Mouse (Mus musculus): ENCODE data around the gene Fam168a. TPM values are rescaled to one million over a fixed set of nuclear protein-coding genes. Genes with fewer than 3 reads are reported as not detected.
A peak's percentile ranks its signal among the peaks of the same experiment; 100 is the strongest.

Gene Fam168a
- polyA plus RNA-seq, 1 experiment from 2014 or later = 6.3 TPM

GRCm38 (mm10) chr7:100785426-100785825, 79.0 kb downstream of the Fam168a start:
- Histone ChIP-seq H3K36me3 (ENCODE audit: control insufficient read depth, insufficient read depth) (no peaks in the 10 kb centered on the region), H3K27me3 (ENCODE audit: control insufficient read depth, insufficient read depth, low read depth, low read length) (no peaks in the 10 kb centered on the region), H3K4me3 (ENCODE audit: low read depth, low read length) (no peak overlapping the region), H3K9me3 (replicated peaks; ENCODE audit: control insufficient read depth, low read length) (no peaks in the 10 kb centered on the region), H3K4me2 (ENCODE audit: low read depth, low read length) (no peak overlapping the region), H3K9ac (ENCODE audit: low read depth, low read length) (no peak overlapping the region), H3K4me1 (ENCODE audit: control insufficient read depth, low read depth, low read length) (peaks cover 35% of the 10 kb centered on the region), H3K27ac (ENCODE audit: low read length) (peak overlapping the region; percentile 31; the same call in 1 of the 2 replicates)
- ATAC-seq (ENCODE audit: low read depth) = no peak
- WGBS (ENCODE audit: insufficient replicate concordance) = 72% methylated on average over 4 of the region's 4 CpGs

GRCm38 (mm10) chr7:100786078-100786477, 79.6 kb downstream of the Fam168a start:
- H3K4me3 ChIP-seq (ENCODE audit: low read depth, low read length) = no peak overlapping the region
- peaks cover 31% of the 10 kb centered on the region for H3K4me1 ChIP-seq (ENCODE audit: control insufficient read depth, low read depth, low read length)
- no peaks in the 10 kb centered on the region for H3K36me3 ChIP-seq (ENCODE audit: control insufficient read depth, insufficient read depth)
- no peaks in the 10 kb centered on the region for H3K27me3 ChIP-seq (ENCODE audit: control insufficient read depth, insufficient read depth, low read depth, low read length)
- 25% methylated on average over 1 of the region's 1 CpGs for WGBS (ENCODE audit: insufficient replicate concordance)
- peak; percentile 94 for ATAC-seq (ENCODE audit: low read depth)
- H3K4me2 ChIP-seq (ENCODE audit: low read depth, low read length) = peak overlapping the region; percentile 32; the same call in 1 of the 2 replicates
- H3K9me3 ChIP-seq (replicated peaks; ENCODE audit: control insufficient read depth, low read length) = no peaks in the 10 kb centered on the region
- H3K9ac ChIP-seq (ENCODE audit: low read depth, low read length) = peak overlapping the region; percentile 10; the same call in 1 of the 2 replicates
- H3K27ac ChIP-seq (ENCODE audit: low read length) = peak overlapping the region; percentile 58

DNA sequence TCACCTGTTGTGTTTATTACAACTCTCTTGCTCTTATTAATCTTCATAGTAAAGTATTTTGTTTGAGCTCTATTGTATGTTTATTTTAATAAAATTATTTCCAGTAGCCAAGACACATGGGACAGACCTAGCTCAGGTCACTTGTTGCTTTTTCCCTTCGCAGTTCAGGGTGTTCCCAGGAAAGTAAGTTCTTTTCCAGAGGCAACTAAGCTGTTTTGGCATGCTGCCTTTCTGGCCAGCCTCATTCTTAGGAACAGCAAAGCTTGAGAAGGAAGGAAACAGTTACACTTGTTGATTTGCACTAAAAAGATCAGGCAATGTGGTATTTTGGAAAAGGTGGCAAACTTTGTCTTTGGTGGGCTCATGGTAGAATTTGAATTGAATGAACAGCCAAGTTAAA, 81.9 kb downstream of the Fam168a start:
- no peak for ATAC-seq (ENCODE audit: low read depth)
- 92% methylated on average over 1 of the region's 1 CpGs for WGBS (ENCODE audit: insufficient replicate concordance)
- Histone ChIP-seq H3K4me2 (ENCODE audit: low read depth, low read length) (no peak overlapping the region), H3K9ac (ENCODE audit: low read depth, low read length) (no peak overlapping the region), H3K27ac (ENCODE audit: low read length) (no peak overlapping the region), H3K27me3 (ENCODE audit: control insufficient read depth, insufficient read depth, low read depth, low read length) (no peaks in the 10 kb centered on the region), H3K9me3 (replicated peaks; ENCODE audit: control insufficient read depth, low read length) (no peaks in the 10 kb centered on the region), H3K4me3 (ENCODE audit: low read depth, low read length) (no peak overlapping the region), H3K36me3 (ENCODE audit: control insufficient read depth, insufficient read depth) (no peaks in the 10 kb centered on the region), H3K4me1 (ENCODE audit: control insufficient read depth, low read depth, low read length) (peaks cover 28% of the 10 kb centered on the region)

DNA sequence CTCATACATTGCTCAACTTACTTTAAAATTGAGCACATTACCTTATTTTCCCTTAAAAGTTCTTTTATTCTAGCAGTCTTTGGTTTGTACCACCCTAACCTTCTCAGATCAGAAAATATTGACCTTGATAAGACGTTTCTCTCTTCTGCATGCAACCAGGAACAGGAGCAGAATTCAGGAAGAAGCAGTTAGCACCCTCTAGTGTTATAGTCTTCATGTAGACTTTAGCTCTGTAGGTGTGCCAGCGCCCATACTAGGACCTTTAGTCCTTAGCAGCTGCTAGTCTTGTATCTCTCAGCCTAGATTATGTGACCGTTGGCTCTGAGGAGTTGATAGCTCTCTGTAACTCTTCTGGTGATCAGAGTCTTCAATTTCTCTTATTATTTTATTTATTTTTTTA, 92.4 kb downstream of the Fam168a start:
- H3K4me3 ChIP-seq (ENCODE audit: low read depth, low read length) = no peak overlapping the region
- WGBS (ENCODE audit: insufficient replicate concordance) = 28% methylated on average over 3 of the region's 3 CpGs
- no peak overlapping the region for H3K9ac ChIP-seq (ENCODE audit: low read depth, low read length)
- H3K36me3 ChIP-seq (ENCODE audit: control insufficient read depth, insufficient read depth) = no peaks in the 10 kb centered on the region
- ATAC-seq (ENCODE audit: low read depth) = peak; percentile 63; the same call in 1 of the 2 replicates
- no peaks in the 10 kb centered on the region for H3K9me3 ChIP-seq (replicated peaks; ENCODE audit: control insufficient read depth, low read length)
- H3K27ac ChIP-seq (ENCODE audit: low read length) = no peak overlapping the region
- H3K4me2 ChIP-seq (ENCODE audit: low read depth, low read length) = no peak overlapping the region
- H3K4me1 ChIP-seq (ENCODE audit: control insufficient read depth, low read depth, low read length) = no peaks in the 10 kb centered on the region; the same call in 1 of the 2 replicates
- H3K27me3 ChIP-seq (ENCODE audit: control insufficient read depth, insufficient read depth, low read depth, low read length) = no peaks in the 10 kb centered on the region

DNA sequence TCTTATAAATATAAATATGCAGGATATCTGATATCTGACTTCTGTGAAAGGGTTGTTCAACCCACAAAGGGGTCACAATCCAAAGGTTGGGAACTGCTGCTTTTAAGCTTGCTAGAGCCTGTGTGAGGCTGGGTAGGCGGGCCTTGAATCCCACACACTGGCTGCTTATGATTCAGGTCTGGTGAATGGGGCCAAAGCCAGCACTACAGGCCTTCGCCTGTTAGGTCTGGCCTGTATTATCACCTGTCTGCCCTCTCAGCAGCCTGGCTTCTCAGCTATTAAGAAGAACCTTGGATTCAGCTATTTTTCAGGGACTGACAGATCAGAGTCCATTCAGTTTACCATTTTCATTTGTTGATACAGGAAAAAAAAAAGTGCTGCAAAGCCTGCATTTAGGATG, 99.0 kb downstream of the Fam168a start:
- no peaks in the 10 kb centered on the region for H3K27me3 ChIP-seq (ENCODE audit: control insufficient read depth, insufficient read depth, low read depth, low read length)
- no peak overlapping the region for H3K4me2 ChIP-seq (ENCODE audit: low read depth, low read length)
- WGBS (ENCODE audit: insufficient replicate concordance) = 69% methylated on average over 2 of the region's 2 CpGs
- no peak overlapping the region for H3K27ac ChIP-seq (ENCODE audit: low read length)
- H3K9ac ChIP-seq (ENCODE audit: low read depth, low read length) = no peak overlapping the region
- no peaks in the 10 kb centered on the region for H3K36me3 ChIP-seq (ENCODE audit: control insufficient read depth, insufficient read depth)
- no peaks in the 10 kb centered on the region for H3K4me1 ChIP-seq (ENCODE audit: control insufficient read depth, low read depth, low read length)
- H3K9me3 ChIP-seq (replicated peaks; ENCODE audit: control insufficient read depth, low read length) = no peaks in the 10 kb centered on the region
- no peak for ATAC-seq (ENCODE audit: low read depth)
- no peak overlapping the region for H3K4me3 ChIP-seq (ENCODE audit: low read depth, low read length)

DNA sequence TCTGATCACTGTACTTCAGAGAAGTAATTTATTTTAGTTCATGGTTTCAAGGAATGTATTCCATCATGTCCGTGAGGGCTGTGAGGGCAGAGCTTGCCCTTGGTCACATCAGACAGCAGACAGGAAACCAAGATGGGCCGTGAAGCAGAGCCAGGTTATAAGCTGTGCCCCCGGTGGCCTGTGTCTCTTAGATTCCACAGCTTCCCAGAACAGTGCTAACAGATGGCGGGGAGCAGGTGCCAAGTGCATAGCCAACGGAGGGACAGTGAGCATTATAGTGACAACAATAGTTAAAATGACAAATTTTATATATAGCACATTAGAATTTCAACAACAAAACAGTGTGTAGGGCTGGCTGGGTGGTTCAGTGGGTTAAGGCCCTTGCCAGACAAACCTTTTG, 105.5 kb downstream of the Fam168a start:
- WGBS (ENCODE audit: insufficient replicate concordance) = 64% methylated on average over 5 of the region's 5 CpGs
- no peaks in the 10 kb centered on the region for H3K36me3 ChIP-seq (ENCODE audit: control insufficient read depth, insufficient read depth)
- no peak for ATAC-seq (ENCODE audit: low read depth)

GRCm38 (mm10) chr7:100812641-100813040, 106.2 kb downstream of the Fam168a start:
- ATAC-seq (ENCODE audit: low read depth) = no peak
- no peaks in the 10 kb centered on the region for H3K36me3 ChIP-seq (ENCODE audit: control insufficient read depth, insufficient read depth)
- no peak overlapping the region for H3K4me3 ChIP-seq (ENCODE audit: low read depth, low read length)
- no peaks in the 10 kb centered on the region for H3K27me3 ChIP-seq (ENCODE audit: control insufficient read depth, insufficient read depth, low read depth, low read length)
- no peaks in the 10 kb centered on the region for H3K9me3 ChIP-seq (replicated peaks; ENCODE audit: control insufficient read depth, low read length)
- no peak overlapping the region for H3K4me2 ChIP-seq (ENCODE audit: low read depth, low read length)
- H3K4me1 ChIP-seq (ENCODE audit: control insufficient read depth, low read depth, low read length) = no peaks in the 10 kb centered on the region
- H3K9ac ChIP-seq (ENCODE audit: low read depth, low read length) = no peak overlapping the region
- 72% methylated on average over 5 of the region's 5 CpGs for WGBS (ENCODE audit: insufficient replicate concordance)
- H3K27ac ChIP-seq (ENCODE audit: low read length) = no peak overlapping the region

More for the DNA sequence above, 105.5 kb downstream of the Fam168a start:
- Histone ChIP-seq H3K27me3 (ENCODE audit: control insufficient read depth, insufficient read depth, low read depth, low read length) (no peaks in the 10 kb centered on the region), H3K4me3 (ENCODE audit: low read depth, low read length) (no peak overlapping the region), H3K4me1 (ENCODE audit: control insufficient read depth, low read depth, low read length) (no peaks in the 10 kb centered on the region), H3K27ac (ENCODE audit: low read length) (no peak overlapping the region), H3K4me2 (ENCODE audit: low read depth, low read length) (no peak overlapping the region), H3K9me3 (replicated peaks; ENCODE audit: control insufficient read depth, low read length) (no peaks in the 10 kb centered on the region), H3K9ac (ENCODE audit: low read depth, low read length) (no peak overlapping the region)

DNA sequence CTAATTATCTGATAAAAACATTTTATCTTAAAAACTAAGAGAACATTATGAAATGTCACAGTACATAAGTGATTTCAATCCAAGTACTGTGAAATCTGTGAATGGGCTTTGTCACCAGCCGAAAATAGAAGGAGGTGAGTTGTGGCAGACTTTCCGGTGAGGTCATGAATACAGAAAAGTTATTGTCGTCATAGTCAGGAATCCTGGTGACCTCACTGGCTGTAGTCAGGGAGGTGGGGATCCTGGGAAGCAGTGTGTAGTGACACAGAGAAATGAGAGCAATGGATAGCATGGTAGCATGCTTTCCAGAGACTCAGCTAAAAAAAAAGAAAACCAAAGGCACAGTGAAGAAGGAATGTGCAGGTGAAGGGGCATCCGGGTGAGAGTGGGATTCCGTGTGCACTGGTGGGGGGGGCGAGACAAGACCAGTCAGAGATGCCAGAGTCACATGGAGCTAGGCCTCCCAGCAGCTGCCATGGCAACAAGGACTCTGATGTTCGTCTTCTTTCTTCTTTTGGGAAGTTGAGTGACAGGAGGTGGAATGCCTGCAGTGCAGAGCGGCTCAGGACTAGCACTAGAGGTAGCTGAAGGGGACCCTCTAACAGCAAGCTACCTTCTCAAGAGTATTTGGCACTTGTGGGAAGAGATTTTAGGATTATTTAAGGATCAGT, 109.6 kb downstream of the Fam168a start:
- H3K9me3 ChIP-seq (replicated peaks; ENCODE audit: control insufficient read depth, low read length) = no peaks in the 10 kb centered on the region
- ATAC-seq (ENCODE audit: low read depth) = no peak
- no peak overlapping the region for H3K4me2 ChIP-seq (ENCODE audit: low read depth, low read length)
- H3K9ac ChIP-seq (ENCODE audit: low read depth, low read length) = no peak overlapping the region
- H3K27ac ChIP-seq (ENCODE audit: low read length) = no peak overlapping the region
- WGBS (ENCODE audit: insufficient replicate concordance) = 63% methylated on average over 8 of the region's 8 CpGs
- no peak overlapping the region for H3K4me3 ChIP-seq (ENCODE audit: low read depth, low read length)
- H3K4me1 ChIP-seq (ENCODE audit: control insufficient read depth, low read depth, low read length) = no peaks in the 10 kb centered on the region
- H3K36me3 ChIP-seq (ENCODE audit: control insufficient read depth, insufficient read depth) = no peaks in the 10 kb centered on the region
- H3K27me3 ChIP-seq (ENCODE audit: control insufficient read depth, insufficient read depth, low read depth, low read length) = no peaks in the 10 kb centered on the region

GRCm38 (mm10) chr7:100816759-100817441, 110.5 kb downstream of the Fam168a start:
- no peaks in the 10 kb centered on the region for H3K27me3 ChIP-seq (ENCODE audit: control insufficient read depth, insufficient read depth, low read depth, low read length)
- H3K4me1 ChIP-seq (ENCODE audit: control insufficient read depth, low read depth, low read length) = no peaks in the 10 kb centered on the region
- H3K4me2 ChIP-seq (ENCODE audit: low read depth, low read length) = no peak overlapping the region
- ATAC-seq (ENCODE audit: low read depth) = no peak
- 60% methylated on average over 6 of the region's 6 CpGs for WGBS (ENCODE audit: insufficient replicate concordance)
- no peaks in the 10 kb centered on the region for H3K9me3 ChIP-seq (replicated peaks; ENCODE audit: control insufficient read depth, low read length)
- H3K27ac ChIP-seq (ENCODE audit: low read length) = 0 out of 2 replicates have a peak overlapping the region, but pooled peaks have one; percentile 27
- no peaks in the 10 kb centered on the region for H3K36me3 ChIP-seq (ENCODE audit: control insufficient read depth, insufficient read depth)
- no peak overlapping the region for H3K4me3 ChIP-seq (ENCODE audit: low read depth, low read length)
- no peak overlapping the region for H3K9ac ChIP-seq (ENCODE audit: low read depth, low read length)

Data from liver, embryonic 16.5 days (tissue).